Mouse (Mus musculus): ENCODE results near the gene Gpsm3.

The Gpsm3 gene

GRCm38 (mm10) chr17:34582528-34582927 lies 7.1 kb upstream of the Gpsm3 start:
- DNase-seq (ENCODE audit: low read depth in 1 of 2, low spot score in 2 of 2): no peak

- no peak for DNase-seq (ENCODE audit: low read depth in 1 of 2, low spot score in 2 of 2)
Measured at GRCm38 (mm10) chr17:34583397-34583796, 6.2 kb upstream of the Gpsm3 start.

DNA sequence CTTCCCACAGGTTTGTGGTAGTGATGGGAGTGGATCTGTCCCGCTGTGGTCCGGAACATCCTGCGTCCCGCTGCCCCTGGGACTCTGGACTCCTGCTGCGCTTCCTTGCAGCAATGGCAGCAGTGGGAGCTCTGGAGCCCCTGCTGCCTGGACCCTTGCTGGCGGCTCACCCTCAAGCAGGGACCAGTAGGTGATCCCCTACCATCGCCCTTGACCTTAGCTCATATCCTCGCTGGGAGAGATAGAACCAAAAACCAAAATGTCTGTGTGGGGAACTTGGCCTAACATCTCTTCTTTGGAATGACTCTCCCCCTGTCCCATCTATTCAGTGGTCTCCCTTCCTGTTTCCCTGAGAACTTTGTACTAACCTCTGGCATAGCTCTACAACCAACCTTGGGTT lies 5.8 kb upstream of the Gpsm3 start:
- no peak for DNase-seq (ENCODE audit: low read depth in 1 of 2, low spot score in 2 of 2)

DNA sequence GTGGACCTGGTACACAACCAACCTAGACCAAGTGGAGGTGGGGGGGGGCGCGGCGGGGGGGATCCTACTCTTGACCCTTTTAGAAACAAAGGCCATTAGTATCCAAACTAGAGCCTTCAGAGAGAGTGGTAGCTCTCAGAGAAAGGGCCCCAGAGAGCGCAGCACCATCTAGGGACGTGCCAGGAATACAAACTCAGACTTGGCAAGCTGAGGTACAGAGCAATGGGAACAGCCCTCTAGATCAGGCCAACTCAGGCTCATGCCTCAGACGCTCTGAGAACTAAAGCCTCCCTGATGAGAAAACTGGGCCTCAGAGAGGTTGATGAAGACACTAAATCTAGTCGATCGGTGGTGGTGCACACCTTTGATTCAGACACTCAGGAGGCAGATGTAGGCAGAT lies 4.5 kb upstream of the Gpsm3 start:
- no peak for DNase-seq (ENCODE audit: low read depth in 1 of 2, low spot score in 2 of 2)

GRCm38 (mm10) chr17:34585877-34586771 lies 3.5 kb upstream of the Gpsm3 start:
- DNase-seq (ENCODE audit: low read depth in 1 of 2, low spot score in 2 of 2): no peak

DNA sequence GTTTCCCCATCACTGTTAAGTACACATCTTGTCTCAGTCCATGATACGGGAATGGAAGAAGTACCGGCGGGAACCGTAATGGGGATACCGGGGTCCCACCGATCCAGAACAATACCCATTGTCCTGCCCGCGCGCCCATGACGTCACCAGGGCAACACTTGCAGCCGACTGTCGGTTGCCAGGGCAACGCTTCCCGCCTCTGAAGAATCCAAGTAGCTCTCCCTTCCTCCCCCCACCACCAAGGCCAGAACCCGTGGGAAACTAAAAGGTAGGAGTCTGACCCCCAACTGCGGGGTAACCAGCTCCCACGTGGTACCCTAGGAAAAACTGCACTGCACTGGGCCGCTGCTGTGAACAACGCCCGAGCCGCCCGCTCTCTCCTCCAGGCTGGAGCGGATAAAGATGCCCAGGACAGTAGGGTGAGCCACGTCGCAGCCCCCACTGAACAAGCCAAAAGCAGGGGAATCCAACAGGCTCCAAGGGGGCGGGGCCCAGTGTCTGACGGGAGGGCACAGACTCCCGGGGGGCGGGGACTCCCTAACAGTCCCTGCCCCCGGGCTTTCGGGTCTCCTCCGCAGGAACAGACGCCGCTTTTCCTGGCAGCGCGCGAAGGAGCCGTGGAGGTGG lies 2.7 kb upstream of the Gpsm3 start:
- peak in 1 of 2 experiments; percentile 48 for DNase-seq (ENCODE audit: low read depth in 1 of 2, low spot score in 2 of 2)

- peak; percentile 87 to 94 for DNase-seq (ENCODE audit: low read depth in 1 of 2, low spot score in 2 of 2)
Measured at GRCm38 (mm10) chr17:34587423-34587811, 2.2 kb upstream of the Gpsm3 start.

DNA sequence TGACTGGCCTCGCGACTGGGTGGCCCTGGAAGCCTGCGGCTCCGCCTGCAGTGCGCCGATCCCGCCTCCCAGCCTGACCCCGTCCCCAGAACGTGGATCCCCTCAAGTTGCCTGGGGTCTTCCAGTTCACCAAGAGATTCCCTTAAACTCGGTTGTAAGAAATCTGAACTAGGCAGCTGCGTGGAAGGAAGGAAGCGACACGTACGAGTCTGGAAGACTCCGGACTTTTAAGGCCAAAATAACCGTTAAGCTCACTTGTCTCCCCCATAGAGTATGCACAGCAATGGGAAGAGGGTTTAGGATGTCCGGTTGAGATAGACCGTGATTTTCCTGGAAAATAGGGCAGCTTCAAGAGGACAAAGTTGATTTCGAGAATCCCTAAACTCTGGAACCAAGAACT lies 1.8 kb upstream of the Gpsm3 start:
- no peak for DNase-seq (ENCODE audit: low read depth in 1 of 2, low spot score in 2 of 2)

DNA sequence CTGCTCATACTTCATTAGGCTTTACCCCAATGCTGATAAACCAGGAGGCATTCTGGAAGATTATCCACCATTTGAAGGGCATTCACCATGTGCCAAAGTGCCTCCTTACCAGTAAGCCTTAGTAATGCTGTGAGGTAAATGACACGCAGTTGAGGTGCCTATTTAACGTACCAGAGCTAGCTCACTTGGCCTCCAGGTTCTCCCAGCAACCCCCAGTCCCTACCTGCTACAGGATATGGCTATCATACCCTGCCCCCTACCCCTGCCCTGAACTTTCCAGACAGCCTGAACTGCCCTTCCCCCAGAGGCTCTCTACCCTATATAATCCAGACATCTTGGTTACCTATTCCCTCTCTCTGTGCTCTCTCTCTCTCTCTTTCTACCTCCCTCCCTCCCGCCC lies 839 bp upstream of the Gpsm3 start:
- no peak for DNase-seq (ENCODE audit: low read depth in 1 of 2, low spot score in 2 of 2)

GRCm38 (mm10) chr17:34589206-34589605 lies 400 bp upstream of the Gpsm3 start:
- no peak for DNase-seq (ENCODE audit: low read depth in 1 of 2, low spot score in 2 of 2)

GRCm38 (mm10) chr17:34590154-34590987 lies 765 bp downstream of the Gpsm3 start:
- DNase-seq (ENCODE audit: low read depth in 1 of 2, low spot score in 2 of 2): no peak

GRCm38 (mm10) chr17:34591029-34591993 lies 1.7 kb downstream of the Gpsm3 start, which contains the start of gene Pbx2:
Pbx2 (plus strand) TSS chr17:34591266.
- DNase-seq (ENCODE audit: low read depth in 1 of 2, low spot score in 2 of 2): no peak

- no peak for DNase-seq (ENCODE audit: low read depth in 1 of 2, low spot score in 2 of 2)
Measured at GRCm38 (mm10) chr17:34591994-34592375, 2.4 kb downstream of the Gpsm3 start.

DNA sequence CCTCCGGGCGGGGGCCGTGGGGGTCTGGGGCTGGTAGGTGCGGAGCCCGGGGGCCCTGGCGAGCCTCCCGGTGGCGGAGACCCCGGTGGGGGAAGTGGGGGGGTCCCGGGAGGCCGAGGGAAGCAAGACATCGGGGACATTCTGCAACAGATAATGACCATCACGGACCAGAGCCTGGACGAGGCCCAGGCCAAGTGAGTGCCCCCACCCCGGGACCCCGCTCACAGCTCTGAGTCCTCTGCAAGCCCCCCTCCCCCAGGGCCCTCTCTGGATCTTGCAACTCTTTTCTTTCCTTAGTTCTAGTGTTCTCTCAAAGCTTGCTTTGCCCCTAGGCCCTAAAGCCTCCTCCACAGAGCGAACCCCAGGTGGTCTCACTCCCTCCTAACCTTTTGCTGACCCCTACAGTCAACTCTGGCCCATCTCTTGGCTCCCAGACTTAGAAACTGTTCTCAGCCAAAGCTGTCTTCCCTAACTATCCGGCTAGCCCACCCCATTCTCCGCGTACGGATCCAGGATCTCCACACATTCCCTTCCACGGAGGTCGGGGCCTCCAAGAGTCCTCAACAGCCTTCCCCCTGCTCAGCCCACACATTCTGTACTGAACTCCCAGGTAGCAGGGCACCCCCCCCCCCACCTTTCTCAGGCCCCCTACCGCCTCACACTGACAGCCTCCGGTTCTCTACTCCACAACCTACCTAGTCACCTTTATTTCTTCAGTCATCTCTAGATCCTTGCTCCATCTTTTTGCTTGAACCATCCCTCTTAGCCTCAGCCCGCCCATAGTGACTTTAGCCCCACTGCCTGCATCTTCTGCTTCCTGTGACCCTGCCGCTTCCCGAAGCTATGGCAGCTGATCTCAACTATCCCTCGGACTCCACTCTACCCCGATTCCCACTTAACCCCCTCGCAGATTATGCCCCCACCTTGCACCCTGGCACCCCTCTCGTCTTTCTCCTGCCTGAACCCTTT lies 3.3 kb downstream of the Gpsm3 start:
- DNase-seq (ENCODE audit: low read depth in 1 of 2, low spot score in 2 of 2): no peak

GRCm38 (mm10) chr17:34593752-34594525 lies 4.3 kb downstream of the Gpsm3 start:
- no peak for DNase-seq (ENCODE audit: low read depth in 1 of 2, low spot score in 2 of 2)

DNA sequence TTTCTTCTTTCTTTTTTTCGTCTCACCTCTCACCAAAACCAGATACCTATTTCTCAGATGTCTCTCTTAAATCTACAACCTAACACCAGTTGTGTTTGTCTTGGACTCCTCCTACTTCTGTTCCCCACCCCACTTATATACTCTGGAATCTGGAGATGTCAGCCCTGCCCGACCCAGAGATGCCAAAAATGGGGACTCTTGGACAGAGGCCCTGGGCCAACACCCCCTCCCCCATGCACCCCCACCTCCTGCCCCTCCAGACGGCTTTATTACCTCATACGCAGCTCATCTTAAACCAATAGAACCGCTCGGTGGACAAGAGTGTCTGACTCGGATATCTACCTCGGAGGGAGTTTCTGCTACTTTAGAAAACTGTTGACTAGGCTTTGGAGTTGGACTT lies 6.5 kb downstream of the Gpsm3 start:
- no peak for DNase-seq (ENCODE audit: low read depth in 1 of 2, low spot score in 2 of 2)

DNA sequence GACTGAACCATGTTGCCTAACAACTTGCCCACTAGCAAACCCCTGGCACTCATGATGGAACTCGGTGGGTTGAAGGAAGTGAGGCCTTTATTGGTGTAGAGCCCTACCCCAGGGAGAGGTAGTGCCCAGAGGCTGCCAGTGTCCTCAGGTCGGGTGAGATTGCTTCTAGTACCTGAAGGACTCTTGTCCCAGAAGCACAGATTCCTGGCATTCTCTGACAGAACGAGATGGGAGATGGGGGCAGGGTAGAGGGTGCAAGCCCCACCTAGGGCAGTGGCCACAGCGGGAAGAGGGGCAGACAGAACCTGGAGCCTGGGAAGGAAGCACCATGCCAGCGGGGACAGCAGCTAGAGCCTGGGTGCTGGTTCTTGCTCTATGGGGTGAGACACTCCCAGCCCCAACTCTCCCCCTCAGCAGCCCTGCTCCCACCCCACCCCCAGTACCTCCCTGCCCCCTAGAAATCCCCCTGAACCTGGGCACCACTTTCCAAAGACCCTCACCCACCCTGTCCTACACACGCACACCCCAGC lies 8.0 kb downstream of the Gpsm3 start, which contains the start of gene Ager:
TSS of gene Ager (plus strand) at position 297 of the 530 bp plus-strand sequence.
- no peak for DNase-seq (ENCODE audit: low read depth in 1 of 2, low spot score in 2 of 2)

DNA sequence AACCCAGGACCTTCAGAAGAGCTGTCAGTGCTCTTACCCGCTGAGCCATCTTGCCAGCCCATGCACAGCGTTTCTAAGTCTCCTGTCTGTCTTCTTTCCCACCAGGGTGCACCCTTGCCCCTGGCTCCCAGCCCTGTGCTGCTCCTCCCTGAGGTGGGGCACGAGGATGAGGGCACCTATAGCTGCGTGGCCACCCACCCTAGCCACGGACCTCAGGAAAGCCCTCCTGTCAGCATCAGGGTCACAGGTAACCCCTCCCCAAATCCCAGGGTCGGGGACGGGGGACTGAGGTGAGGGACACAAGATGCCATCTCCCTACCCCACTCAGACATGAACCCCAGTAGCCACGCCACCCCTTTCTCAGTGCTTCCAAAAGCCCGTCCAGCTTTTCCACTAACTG lies 10.3 kb downstream of the Gpsm3 start:
- no peak for DNase-seq (ENCODE audit: low read depth in 1 of 2, low spot score in 2 of 2)

Measured in monocyte, adult 2 months (primary cell).